Mouse (Mus musculus) hindbrain, embryonic 11.5 days (tissue): Measurements from ENCODE around the gene Alkbh7. TPM values are rescaled to one million over a fixed set of nuclear protein-coding genes. Genes with fewer than 3 reads are reported as not detected.

ENCODE experiments used
- ATAC-seq: fragments of 200-750 bp; cut with Nextera tagmentation; 2 replicates; pipeline ENCODE4 v1.8.0; 2017; ENCODE audit warnings: mild to moderate bottlenecking, moderate TSS enrichment, moderate library complexity; ENCODE audit not compliant: low FRiP score
- DNase-seq: peaks from one replicate; pipeline ENCODE4 v3.0.0-alpha.2; 2015; ENCODE audit warnings: low spot score
- H3K27ac ChIP-seq: fragments of 300-500 bp; sonication (generic); 2 replicates; pipeline ENCODE4 v1.5.1; 2014; ENCODE audit warnings: mild to moderate bottlenecking, low read depth, low read length
- H3K27me3 ChIP-seq: fragments of 300-500 bp; sonication (generic); 2 replicates; pipeline ENCODE4 v1.6.1; 2014; ENCODE audit warnings: mild to moderate bottlenecking, low read length, moderate library complexity, mixed read lengths; ENCODE audit not compliant: control insufficient read depth, insufficient read depth
- H3K36me3 ChIP-seq: fragments of 300-500 bp; sonication (generic); 2 replicates; pipeline ENCODE4 v1.6.1; 2014; ENCODE audit warnings: mild to moderate bottlenecking, low read length, moderate library complexity, mixed read lengths; ENCODE audit not compliant: control insufficient read depth, insufficient read depth
- H3K4me1 ChIP-seq: fragments of 300-500 bp; sonication (generic); replicated peaks from 2 replicates; pipeline ENCODE4 v1.6.1; 2014; ENCODE audit warnings: low read length, mixed read lengths; ENCODE audit not compliant: control insufficient read depth, insufficient read depth
- H3K4me2 ChIP-seq: fragments of 300-500 bp; sonication (generic); replicated peaks from 2 replicates; pipeline ENCODE4 v1.6.1; 2014; ENCODE audit warnings: mild to moderate bottlenecking, low read depth, low read length
- H3K4me3 ChIP-seq: fragments of 300-500 bp; sonication (generic); 2 replicates; pipeline ENCODE4 v1.5.1; 2014; ENCODE audit warnings: low read depth, low read length
- H3K9ac ChIP-seq: fragments of 300-500 bp; sonication (generic); 2 replicates; pipeline ENCODE4 v1.6.1; 2014; ENCODE audit warnings: low read depth, low read length
- H3K9me3 ChIP-seq: fragments of 300-500 bp; sonication (generic); 2 replicates; pipeline ENCODE4 v1.6.1; 2016; ENCODE audit warnings: low read length; ENCODE audit not compliant: control insufficient read depth
- WGBS: fragments of 180-500 bp; shearing (Covaris S2); extraction: QIAGEN DNeasy Blood & Tissue Kit; methylation state at CpG from one replicate; pipeline ENCODE4 v1.1.7; 2014; 5-methylcytosine and 5-hydroxymethylcytosine counted together
- polyA plus RNA-seq: library from polyadenylated mRNA; unstranded; fragments of >200 nt; fragmentation: Nextera tagmentation; extraction: Ambion mirVana; gene quantifications from 2 replicates; pipeline ENCODE4 v1.2.1, GENCODE M21; 2014

The Alkbh7 gene
- polyA plus RNA-seq, 1 experiment from 2014 or later = 33.0 TPM

GRCm38 (mm10) chr17:56963646-56964045 is 33.5 kb upstream of the Alkbh7 start:
- H3K4me2 ChIP-seq = no peak overlapping the region
- WGBS = 79% methylated on average over 6 of the region's 6 CpGs
- ATAC-seq = no peak

DNA sequence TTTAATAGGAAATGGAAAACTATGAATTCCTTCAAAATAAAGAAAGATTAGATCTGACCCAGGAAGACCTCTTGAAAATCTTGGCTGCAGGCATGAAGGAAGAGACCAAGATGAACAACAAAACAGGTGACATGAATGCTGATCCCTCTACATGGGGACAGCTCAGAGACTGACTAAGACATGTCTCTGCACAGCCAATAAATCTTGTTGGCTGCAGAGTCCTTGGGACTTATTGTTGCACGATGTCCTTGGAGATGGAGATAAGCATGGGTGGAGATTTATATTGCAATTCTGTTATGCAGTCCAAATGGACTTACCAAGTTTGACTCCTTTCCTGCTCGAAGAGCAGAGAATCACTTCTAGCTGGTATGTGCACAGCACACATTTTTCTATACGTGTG is 27.8 kb upstream of the Alkbh7 start:
- Histone ChIP-seq H3K36me3 (no peaks in the 10 kb centered on the region), H3K9me3 (no peaks in the 10 kb centered on the region), H3K4me1 (no peaks in the 10 kb centered on the region), H3K4me3 (no peak overlapping the region), H3K4me2 (no peak overlapping the region), H3K27ac (no peak overlapping the region), H3K27me3 (peaks cover 2% of the 10 kb centered on the region; the same call in 1 of the 2 replicates), H3K9ac (no peak overlapping the region)
- ATAC-seq = no peak
- 74% methylated on average over 3 of the region's 3 CpGs for WGBS
- no peak for DNase-seq

More at GRCm38 (mm10) chr17:56963646-56964045, 33.5 kb upstream of the Alkbh7 start:
- Histone ChIP-seq H3K9me3 (no peaks in the 10 kb centered on the region), H3K27ac (no peak overlapping the region), H3K4me3 (no peak overlapping the region), H3K36me3 (no peaks in the 10 kb centered on the region), H3K27me3 (no peaks in the 10 kb centered on the region), H3K4me1 (no peaks in the 10 kb centered on the region), H3K9ac (no peak overlapping the region)
- no peak for DNase-seq

DNA sequence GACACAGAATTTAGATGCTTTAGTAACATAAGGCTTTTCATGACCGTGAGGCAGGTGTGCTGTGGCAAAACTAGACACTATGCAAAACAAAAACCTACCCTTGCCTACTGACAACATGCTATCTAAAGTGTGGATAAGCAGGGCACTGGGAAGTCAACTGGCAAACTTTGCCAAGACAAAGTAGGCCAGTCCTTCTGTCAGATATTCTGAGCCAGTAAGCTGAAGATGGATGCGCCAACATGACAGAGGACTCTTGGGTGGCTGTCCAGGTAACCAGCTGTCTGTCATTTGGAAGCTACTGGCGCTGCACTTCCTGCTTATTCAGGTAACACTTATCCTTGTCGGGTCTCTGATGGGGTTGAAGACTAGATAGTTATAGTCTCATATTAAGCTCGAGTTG is 27.1 kb upstream of the Alkbh7 start:
- 68% methylated on average over 5 of the region's 5 CpGs for WGBS
- Histone ChIP-seq H3K9me3 (no peaks in the 10 kb centered on the region), H3K4me3 (no peak overlapping the region), H3K4me2 (no peak overlapping the region), H3K27ac (no peak overlapping the region), H3K36me3 (no peaks in the 10 kb centered on the region), H3K9ac (no peak overlapping the region), H3K27me3 (peaks cover 2% of the 10 kb centered on the region; the same call in 1 of the 2 replicates), H3K4me1 (no peaks in the 10 kb centered on the region)
- DNase-seq = no peak
- ATAC-seq = no peak

GRCm38 (mm10) chr17:56973956-56974707 is 23.0 kb upstream of the Alkbh7 start:
- H3K9ac ChIP-seq = no peak overlapping the region
- H3K4me2 ChIP-seq = no peak overlapping the region
- DNase-seq = no peak
- H3K4me3 ChIP-seq = no peak overlapping the region
- ATAC-seq = no peak
- peaks cover 2% of the 10 kb centered on the region; the same call in 1 of the 2 replicates for H3K27me3 ChIP-seq
- H3K36me3 ChIP-seq = no peaks in the 10 kb centered on the region
- no peaks in the 10 kb centered on the region for H3K9me3 ChIP-seq
- no peaks in the 10 kb centered on the region for H3K4me1 ChIP-seq
- 63% methylated on average over 11 of the region's 14 CpGs for WGBS
- H3K27ac ChIP-seq = no peak overlapping the region

DNA sequence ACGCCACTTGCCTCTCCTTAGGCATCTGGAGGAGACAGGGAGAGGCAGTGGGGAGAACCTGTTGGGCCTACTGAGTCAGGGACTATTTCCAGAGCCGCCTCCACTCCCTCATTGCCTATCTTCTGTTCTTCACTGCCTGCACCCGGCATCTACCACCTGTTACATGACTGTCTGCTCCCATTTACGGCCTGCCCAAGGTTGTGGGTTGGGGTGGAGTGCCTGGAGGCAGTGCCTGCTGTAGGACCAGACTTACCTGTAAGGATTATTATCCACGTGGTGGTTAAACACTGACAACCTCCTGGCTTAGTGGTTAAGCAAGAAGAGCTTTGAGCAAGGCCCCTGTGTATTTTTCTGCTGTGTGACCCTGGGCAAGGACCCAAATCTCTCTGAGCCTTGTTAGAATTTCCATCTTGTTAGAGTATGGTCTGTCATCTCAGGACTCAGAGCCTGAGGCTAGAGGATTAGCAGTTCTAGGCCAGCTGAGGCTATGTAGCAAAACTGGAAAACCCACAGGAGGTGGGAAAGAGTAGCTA is 22.4 kb upstream of the Alkbh7 start:
- no peaks in the 10 kb centered on the region for H3K36me3 ChIP-seq
- ATAC-seq = no peak
- H3K27me3 ChIP-seq = peaks cover 2% of the 10 kb centered on the region; the same call in 1 of the 2 replicates
- no peak overlapping the region for H3K9ac ChIP-seq
- WGBS = 68% methylated on average over 5 of the region's 5 CpGs
- no peaks in the 10 kb centered on the region for H3K9me3 ChIP-seq
- no peak overlapping the region for H3K4me2 ChIP-seq
- H3K4me1 ChIP-seq = no peaks in the 10 kb centered on the region
- H3K4me3 ChIP-seq = no peak overlapping the region
- no peak for DNase-seq
- no peak overlapping the region for H3K27ac ChIP-seq

GRCm38 (mm10) chr17:56975391-56975790 is 21.7 kb upstream of the Alkbh7 start:
- DNase-seq (no peak), ATAC-seq (no peak)
- WGBS = 74% methylated on average over 3 of the region's 3 CpGs

DNA sequence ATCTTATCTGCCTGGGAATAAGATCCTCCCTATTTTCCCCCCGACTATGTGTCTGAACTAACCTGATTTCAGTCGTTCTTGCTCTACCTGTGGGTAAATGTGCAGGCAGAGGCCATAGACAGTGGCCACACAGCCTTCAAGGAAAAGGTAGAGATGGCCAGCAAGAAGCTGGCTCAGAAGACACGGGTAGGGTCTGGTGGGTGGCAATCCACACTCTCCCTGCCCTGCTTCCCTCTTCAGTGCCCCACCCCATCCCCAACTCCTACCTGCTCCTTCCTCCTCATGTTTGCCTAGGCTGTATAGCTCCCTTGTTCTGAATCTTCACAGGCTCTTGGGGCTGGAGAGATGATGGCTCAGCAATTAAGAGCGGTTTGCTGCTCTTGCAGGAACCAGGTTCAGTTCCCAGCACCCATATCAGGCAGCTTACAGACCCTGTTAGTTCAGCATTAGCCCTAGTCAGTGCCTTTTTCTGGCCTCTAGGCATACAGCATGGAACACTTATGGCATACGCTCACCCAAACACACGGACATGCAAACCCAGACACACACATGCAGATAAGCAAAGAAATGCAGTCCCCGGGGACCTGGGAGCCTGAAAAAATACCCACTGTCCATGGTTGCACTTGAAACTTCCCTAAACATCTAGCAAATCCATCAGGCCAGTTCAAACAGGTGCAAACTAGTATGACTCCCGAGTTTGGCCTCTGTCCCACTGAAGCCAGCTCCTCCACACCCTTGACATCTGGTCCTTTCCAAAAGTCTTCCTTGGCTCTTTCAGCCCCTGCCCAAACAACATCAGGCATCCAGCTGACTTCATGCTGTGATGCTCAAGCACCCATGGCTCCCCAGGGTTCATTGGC is 20.4 kb upstream of the Alkbh7 start:
- H3K4me2 ChIP-seq = no peak overlapping the region
- DNase-seq = no peak
- H3K36me3 ChIP-seq = no peaks in the 10 kb centered on the region
- ATAC-seq = no peak
- no peak overlapping the region for H3K9ac ChIP-seq
- H3K27me3 ChIP-seq = no peaks in the 10 kb centered on the region
- H3K4me3 ChIP-seq = no peak overlapping the region
- H3K4me1 ChIP-seq = no peaks in the 10 kb centered on the region
- 77% methylated on average over 8 of the region's 8 CpGs for WGBS
- H3K27ac ChIP-seq = no peak overlapping the region
- no peaks in the 10 kb centered on the region for H3K9me3 ChIP-seq

More at GRCm38 (mm10) chr17:56975391-56975790, 21.7 kb upstream of the Alkbh7 start:
- Histone ChIP-seq H3K4me2 (no peak overlapping the region), H3K4me1 (no peaks in the 10 kb centered on the region), H3K27me3 (no peaks in the 10 kb centered on the region), H3K36me3 (no peaks in the 10 kb centered on the region), H3K9ac (no peak overlapping the region), H3K27ac (no peak overlapping the region), H3K9me3 (no peaks in the 10 kb centered on the region), H3K4me3 (no peak overlapping the region)

- H3K4me2 ChIP-seq = no peak overlapping the region
- no peaks in the 10 kb centered on the region for H3K4me1 ChIP-seq
- no peak overlapping the region for H3K4me3 ChIP-seq
- no peaks in the 10 kb centered on the region for H3K9me3 ChIP-seq
- no peaks in the 10 kb centered on the region for H3K36me3 ChIP-seq
- DNase-seq (no peak), ATAC-seq (no peak)
- WGBS = 39% methylated on average over 7 of the region's 8 CpGs
- no peak overlapping the region for H3K9ac ChIP-seq
- H3K27ac ChIP-seq = no peak overlapping the region
- H3K27me3 ChIP-seq = no peaks in the 10 kb centered on the region
Measured at GRCm38 (mm10) chr17:56979524-56979923, 17.6 kb upstream of the Alkbh7 start.
